Mouse (Mus musculus) CH12.LX (cell line): ENCODE data around the gene Hoxd4. TPM values are rescaled to one million over a fixed set of nuclear protein-coding genes. Genes with fewer than 3 reads are reported as not detected.

Source experiments
- DNase-seq: peaks from one replicate; pipeline ENCODE4 v3.0.0-alpha.2; 2013; ENCODE audit errors: extremely low read depth
- H3K27ac ChIP-seq: 2 replicates; pipeline ENCODE4 v1.5.1; 2012; ENCODE audit warnings: low read depth, mild to moderate bottlenecking, control low read depth, moderate library complexity; ENCODE audit not compliant: insufficient read depth
- H3K27me3 ChIP-seq: replicated peaks from 2 replicates; pipeline ENCODE3; 2012; ENCODE audit warnings: inconsistent platforms
- H3K36me3 ChIP-seq, 2 experiments: replicated peaks in 1 of 2; 2 replicates each; pipeline versions ENCODE3 to v1.6.1; 2012; ENCODE audit warnings: inconsistent platforms in 1 of 2, low read length in 1 of 2, mild to moderate bottlenecking in 1 of 2, mixed read lengths in 1 of 2, moderate library complexity in 1 of 2; ENCODE audit not compliant: control insufficient read depth in 1 of 2, insufficient read depth in 1 of 2
- H3K4me1 ChIP-seq, 2 experiments: 2 replicates each; pipeline ENCODE4 v1.6.1; 2012; ENCODE audit warnings: inconsistent platforms in 1 of 2, moderate library complexity in 1 of 2; ENCODE audit not compliant: insufficient read depth in 2 of 2, control insufficient read depth in 1 of 2
- H3K4me2 ChIP-seq: 2 replicates; pipeline ENCODE4 v1.6.1; 2012; ENCODE audit warnings: low read depth, mild to moderate bottlenecking, control low read depth; ENCODE audit not compliant: poor library complexity, insufficient read depth, severe bottlenecking
- H3K4me3 ChIP-seq, 3 experiments: fragments of 150-350 bp in 1 of 3; sonication (generic) in 1 of 3; replicated peaks in 1 of 3; 2 replicates each; pipeline versions ENCODE3 to v1.5.1; 2011 to 2012; ENCODE audit warnings: low read depth in 2 of 3, low read length in 2 of 3, mild to moderate bottlenecking in 2 of 3, moderate library complexity in 2 of 3, control low read depth in 1 of 3, improper control_type of control experiment in 1 of 3, inconsistent platforms in 1 of 3, mixed read lengths in 1 of 3; ENCODE audit not compliant: poor library complexity in 1 of 3
- H3K79me2 ChIP-seq: replicated peaks from 2 replicates; pipeline ENCODE4 v1.6.1; 2012; ENCODE audit warnings: mild to moderate bottlenecking, moderate library complexity; ENCODE audit not compliant: control insufficient read depth, poor library complexity, insufficient read depth, severe bottlenecking; ENCODE audit errors: extremely low read depth
- H3K9ac ChIP-seq: 2 replicates; pipeline ENCODE4 v1.6.1; 2012; ENCODE audit warnings: low read depth, mild to moderate bottlenecking, control low read depth, moderate library complexity; ENCODE audit not compliant: insufficient read depth
- H3K9me3 ChIP-seq: replicated peaks from 2 replicates; pipeline ENCODE3; 2012; ENCODE audit warnings: low read length, inconsistent platforms, mixed read lengths
- CHD1 ChIP-seq: IDR thresholded peaks from 2 replicates; pipeline ENCODE4 v1.6.1; 2012; ENCODE audit warnings: low read depth, low read length, improper control_type of control experiment, inconsistent platforms
- CHD2 ChIP-seq: IDR thresholded peaks from 2 replicates; pipeline ENCODE4 v1.6.1; 2011; ENCODE audit warnings: low read length, improper control_type of control experiment
- EP300 ChIP-seq: IDR thresholded peaks from 2 replicates; pipeline ENCODE4 v1.6.1; 2011; ENCODE audit warnings: low read length, improper control_type of control experiment
- GABPA ChIP-seq: IDR thresholded peaks from 2 replicates; pipeline ENCODE4 v1.6.1; 2012; ENCODE audit warnings: low read depth, low read length, improper control_type of control experiment, inconsistent platforms; ENCODE audit not compliant: insufficient replicate concordance
- IRF4 ChIP-seq: IDR thresholded peaks from 2 replicates; pipeline ENCODE4 v1.6.1; 2014; ENCODE audit warnings: low read depth, mild to moderate bottlenecking, inconsistent platforms, low read length, improper control_type of control experiment
- JUN ChIP-seq: IDR thresholded peaks from 2 replicates; pipeline ENCODE4 v1.6.1; 2011; ENCODE audit warnings: low read depth, mild to moderate bottlenecking, low read length, improper control_type of control experiment, moderate library complexity; ENCODE audit not compliant: insufficient read depth
- JUND ChIP-seq: conservative IDR thresholded peaks from 2 replicates; pipeline ENCODE4 v1.6.1; 2011; ENCODE audit warnings: low read depth, low read length, improper control_type of control experiment
- KAT2A ChIP-seq: IDR thresholded peaks from 2 replicates; pipeline ENCODE4 v1.6.1; 2012; ENCODE audit warnings: low read length, improper control_type of control experiment, inconsistent platforms; ENCODE audit not compliant: insufficient replicate concordance
- MAFK ChIP-seq: IDR thresholded peaks from 2 replicates; pipeline ENCODE4 v1.6.1; 2011; ENCODE audit warnings: low read length, improper control_type of control experiment; ENCODE audit not compliant: insufficient replicate concordance
- MAZ ChIP-seq: IDR thresholded peaks from 2 replicates; pipeline ENCODE4 v1.6.1; 2012; ENCODE audit warnings: low read depth, mild to moderate bottlenecking, inconsistent platforms, low read length, improper control_type of control experiment, moderate library complexity
- MEF2A ChIP-seq: IDR thresholded peaks from 2 replicates; pipeline ENCODE4 v1.6.1; 2014; ENCODE audit warnings: low read depth, mild to moderate bottlenecking, inconsistent platforms, low read length, improper control_type of control experiment, borderline replicate concordance
- MXI1 ChIP-seq: IDR thresholded peaks from 2 replicates; pipeline ENCODE4 v1.6.1; 2011; ENCODE audit warnings: mild to moderate bottlenecking, low read depth, low read length, improper control_type of control experiment
- PAX5 ChIP-seq: IDR thresholded peaks from 2 replicates; pipeline ENCODE4 v1.6.1; 2012; ENCODE audit warnings: low read length, inconsistent platforms, mixed read lengths
- POLR2A ChIP-seq: IDR thresholded peaks from 2 replicates; pipeline ENCODE4 v1.6.1; 2011; ENCODE audit warnings: low read depth, mild to moderate bottlenecking, improper control_type of control experiment, low read length
- POLR2AphosphoS2 ChIP-seq: IDR thresholded peaks from 2 replicates; pipeline ENCODE4 v1.6.1; 2011; ENCODE audit warnings: low read depth, low read length, improper control_type of control experiment
- RAD21 ChIP-seq: IDR thresholded peaks from 2 replicates; pipeline ENCODE4 v1.6.1; 2011; ENCODE audit warnings: low read depth, mild to moderate bottlenecking, low read length, improper control_type of control experiment, moderate library complexity
- SIN3A ChIP-seq: IDR thresholded peaks from 2 replicates; pipeline ENCODE4 v1.6.1; 2012; ENCODE audit warnings: low read length, improper control_type of control experiment, inconsistent platforms
- UBTF ChIP-seq: IDR thresholded peaks from 2 replicates; pipeline ENCODE4 v1.6.1; 2012; ENCODE audit warnings: low read depth, mild to moderate bottlenecking, inconsistent platforms, low read length, improper control_type of control experiment, moderate library complexity
- USF1 ChIP-seq: IDR thresholded peaks from 2 replicates; pipeline ENCODE4 v1.6.1; 2014; ENCODE audit warnings: low read depth, mild to moderate bottlenecking, inconsistent platforms, low read length, improper control_type of control experiment
- USF2 ChIP-seq: conservative IDR thresholded peaks from 2 replicates; pipeline ENCODE4 v1.6.1; 2011; ENCODE audit warnings: low read depth, low read length, improper control_type of control experiment
- ZKSCAN1 ChIP-seq: IDR thresholded peaks from 2 replicates; pipeline ENCODE4 v1.6.1; 2012; ENCODE audit warnings: low read depth, inconsistent platforms, low read length, improper control_type of control experiment, borderline replicate concordance
- ZNF384 ChIP-seq: IDR thresholded peaks from 2 replicates; pipeline ENCODE4 v1.6.1; 2012; ENCODE audit warnings: low read depth, low read length, improper control_type of control experiment, inconsistent platforms
- dilution Hi-C: fragments of 300-500 bp; cut with MboI; formaldehyde crosslinking; loops from 2 replicates; pipeline ENCODE4 v1.14.3; 2020; ENCODE audit warnings: low sequenced_read_pairs; ENCODE audit not compliant: extremely low pct_unique_long_range_greater_than_20kb, extremely low pct_ligation_motif_present
- in situ Hi-C: fragments of 300-500 bp; cut with MboI; formaldehyde crosslinking; loops from 3 replicates; pipeline ENCODE4 v1.14.3; 2019; ENCODE audit warnings: low sequenced_read_pairs, low pct_ligation_motif_present, low pct_unique_long_range_greater_than_20kb, mixed read lengths
- polyA plus RNA-seq: library from polyadenylated mRNA; unstranded; fragments of >175 nt; gene quantifications from 2 replicates; pipeline ENCODE4 v1.2.1, GENCODE M21; 2012; ENCODE audit warnings: low read depth; ENCODE audit not compliant: insufficient read length
- total RNA-seq, 2 experiments: library from RNA; depleted of rRNA; stranded (reverse); fragments of 300-350 nt in 1 of 2; fragments of >200 nt in 1 of 2; gene quantifications; 2 replicates each; pipeline ENCODE4 v1.2.3; 2012 to 2014

Gene Hoxd4
- total and polyA plus RNA-seq, 3 experiments = 6.0 to 9.8 (median 6.3) TPM

- H3K4me3 ChIP-seq = no peak overlapping the region
- H3K79me2 ChIP-seq = no peaks in the 10 kb centered on the region
- H3K9me3 ChIP-seq = peaks cover 6% of the 10 kb centered on the region
- no peaks in the 10 kb centered on the region for H3K4me1 ChIP-seq
- no peak for DNase-seq
- H3K9ac ChIP-seq = no peak overlapping the region
- no peaks in the 10 kb centered on the region for H3K36me3 ChIP-seq
- TF ChIP-seq EP300 (no peak), USF1 (no peak), UBTF (no peak), JUN (no peak), ZNF384 (no peak), RAD21 (no peak), POLR2A (no peak), IRF4 (no peak), POLR2AphosphoS2 (no peak)
- H3K27ac ChIP-seq = no peak overlapping the region
- H3K4me2 ChIP-seq = no peak overlapping the region
- H3K27me3 ChIP-seq = no peaks in the 10 kb centered on the region
- dilution Hi-C loops (no loop called here), in situ Hi-C loops (no loop called here)
Observed at GRCm38 (mm10) chr2:74760146-74760545, 48.4 kb downstream of the Hoxd4 start.

GRCm38 (mm10) chr2:74761941-74762340, 50.2 kb downstream of the Hoxd4 start:
- Histone ChIP-seq H3K4me3 (no peak overlapping the region), H3K79me2 (no peaks in the 10 kb centered on the region), H3K27me3 (no peaks in the 10 kb centered on the region), H3K36me3 (no peaks in the 10 kb centered on the region), H3K27ac (no peak overlapping the region), H3K9me3 (peaks cover 6% of the 10 kb centered on the region), H3K9ac (no peak overlapping the region), H3K4me2 (no peak overlapping the region), H3K4me1 (no peaks in the 10 kb centered on the region)
- dilution Hi-C loops (no loop called here), in situ Hi-C loops (no loop called here)
- TF ChIP-seq RAD21 (no peak), PAX5 (no peak), JUND (no peak), USF2 (no peak), MXI1 (no peak), KAT2A (no peak), MEF2A (no peak), USF1 (no peak), ZKSCAN1 (no peak), MAZ (no peak), SIN3A (no peak), CHD1 (no peak), UBTF (no peak), POLR2AphosphoS2 (no peak), CHD2 (no peak), GABPA (no peak), JUN (no peak), MAFK (no peak)
- no peak for DNase-seq
